Mouse (Mus musculus): ENCODE data around the gene Cntd1.

Gene Cntd1

GRCm38 (mm10) chr11:101278223-101279192 lies at the start of gene Cntd1, which contains the start of gene Coa3:
Gene Cntd1, plus strand, starts transcription at chr11:101279012.
Gene Coa3, minus strand, starts transcription at chr11:101279114.
- DNase-seq (ENCODE audit: low spot score) = no peak

GRCm38 (mm10) chr11:101229361-101229900 lies 49.4 kb upstream of the Cntd1 start:
- DNase-seq (ENCODE audit: low spot score) = no peak

GRCm38 (mm10) chr11:101230061-101230511 lies 48.7 kb upstream of the Cntd1 start:
- no peak for DNase-seq (ENCODE audit: low spot score)

GRCm38 (mm10) chr11:101230526-101230925 lies 48.3 kb upstream of the Cntd1 start:
- no peak for DNase-seq (ENCODE audit: low spot score)

- no peak for DNase-seq (ENCODE audit: low spot score)
These were observed 47.6 kb upstream of the Cntd1 start for GRCm38 (mm10) chr11:101230991-101231871.

- no peak for DNase-seq (ENCODE audit: low spot score)
These were observed 46.6 kb upstream of the Cntd1 start for GRCm38 (mm10) chr11:101232010-101232839.

- DNase-seq (ENCODE audit: low spot score) = no peak
These were observed 45.6 kb upstream of the Cntd1 start for GRCm38 (mm10) chr11:101233240-101233639.

GRCm38 (mm10) chr11:101234124-101234523 lies 44.7 kb upstream of the Cntd1 start:
- no peak for DNase-seq (ENCODE audit: low spot score)

GRCm38 (mm10) chr11:101235429-101235828 lies 43.4 kb upstream of the Cntd1 start:
- no peak for DNase-seq (ENCODE audit: low spot score)

- DNase-seq (ENCODE audit: low spot score) = no peak
These were observed 42.0 kb upstream of the Cntd1 start for GRCm38 (mm10) chr11:101236782-101237181.

- no peak for DNase-seq (ENCODE audit: low spot score)
These were observed 40.7 kb upstream of the Cntd1 start for GRCm38 (mm10) chr11:101238071-101238647.

- DNase-seq (ENCODE audit: low spot score) = no peak
These were observed 33.7 kb upstream of the Cntd1 start for GRCm38 (mm10) chr11:101245071-101245470.

GRCm38 (mm10) chr11:101245855-101246701 lies 32.7 kb upstream of the Cntd1 start, which contains the start of gene Ramp2:
Gene Ramp2, plus strand, starts transcription at chr11:101246028.
- no peak for DNase-seq (ENCODE audit: low spot score)

- DNase-seq (ENCODE audit: low spot score) = no peak
These were observed 32.2 kb upstream of the Cntd1 start for GRCm38 (mm10) chr11:101246702-101247012.

- DNase-seq (ENCODE audit: low spot score) = no peak
These were observed 31.2 kb upstream of the Cntd1 start for GRCm38 (mm10) chr11:101247521-101248030.

- no peak for DNase-seq (ENCODE audit: low spot score)
These were observed 30.4 kb upstream of the Cntd1 start for GRCm38 (mm10) chr11:101248258-101248994.

- DNase-seq (ENCODE audit: low spot score) = no peak
These were observed 27.8 kb upstream of the Cntd1 start for GRCm38 (mm10) chr11:101251031-101251430.

- DNase-seq (ENCODE audit: low spot score) = no peak
These were observed 25.9 kb upstream of the Cntd1 start for GRCm38 (mm10) chr11:101252941-101253340.
